Mouse (Mus musculus) heart, embryonic 15.5 days (tissue): Measurements from ENCODE around the gene Zfp341. TPM values are rescaled to one million over a fixed set of nuclear protein-coding genes. Genes with fewer than 3 reads are reported as not detected.
A peak's percentile ranks its signal among the peaks of the same experiment; 100 is the strongest.

Experiments used
- ATAC-seq: fragments of 200-750 bp; cut with Nextera tagmentation; replicated peaks from 2 replicates; pipeline ENCODE4 v1.8.0; 2017; ENCODE audit warnings: low read depth, moderate TSS enrichment; ENCODE audit not compliant: insufficient number of reproducible peaks, insufficient read depth, low FRiP score
- H3K27ac ChIP-seq: fragments of 300-500 bp; sonication (generic); 2 replicates; pipeline ENCODE4 v1.5.1; 2015; ENCODE audit warnings: mild to moderate bottlenecking, inconsistent platforms
- H3K27me3 ChIP-seq: fragments of 300-500 bp; sonication (generic); 2 replicates; pipeline ENCODE4 v1.6.1; 2015; ENCODE audit warnings: inconsistent platforms
- H3K36me3 ChIP-seq: fragments of 300-500 bp; sonication (generic); 2 replicates; pipeline ENCODE4 v1.6.1; 2015; ENCODE audit warnings: mild to moderate bottlenecking, inconsistent platforms
- H3K4me1 ChIP-seq: fragments of 300-500 bp; sonication (generic); replicated peaks from 2 replicates; pipeline ENCODE4 v1.6.1; 2015; ENCODE audit warnings: inconsistent platforms
- H3K4me2 ChIP-seq: fragments of 300-500 bp; sonication (generic); 2 replicates; pipeline ENCODE4 v1.6.1; 2015; ENCODE audit warnings: inconsistent platforms, mild to moderate bottlenecking, moderate library complexity
- H3K4me3 ChIP-seq: fragments of 300-500 bp; sonication (generic); 2 replicates; pipeline ENCODE4 v1.5.1; 2015; ENCODE audit warnings: mild to moderate bottlenecking, inconsistent platforms
- H3K9ac ChIP-seq: fragments of 300-500 bp; sonication (generic); 2 replicates; pipeline ENCODE4 v1.6.1; 2015; ENCODE audit warnings: mild to moderate bottlenecking, inconsistent platforms
- H3K9me3 ChIP-seq: fragments of 300-500 bp; sonication (generic); replicated peaks from 2 replicates; pipeline ENCODE4 v1.6.1; 2016; ENCODE audit warnings: inconsistent platforms
- WGBS: fragments of 180-500 bp; shearing (Covaris S2); methylation state at CpG from one replicate; pipeline ENCODE4 v1.1.7; 2015; ENCODE audit warnings: mixed read lengths; 5-methylcytosine and 5-hydroxymethylcytosine counted together
- polyA plus RNA-seq: library from polyadenylated mRNA; unstranded; fragments of >200 nt; fragmentation: Nextera tagmentation; extraction: Ambion mirVana; gene quantifications from 2 replicates; pipeline ENCODE4 v1.2.1, GENCODE M21; 2015

The Zfp341 gene
- polyA plus RNA-seq, 1 experiment from 2014 or later = 0.53 TPM

GRCm38 (mm10) chr2:154591239-154591638, 21.9 kb upstream of the Zfp341 start:
- Histone ChIP-seq H3K9me3 (no peaks in the 10 kb centered on the region), H3K36me3 (peaks cover 8% of the 10 kb centered on the region; the same call in 1 of the 2 replicates), H3K9ac (no peak overlapping the region), H3K27ac (no peak overlapping the region), H3K4me1 (peaks cover 4% of the 10 kb centered on the region; the same call in 1 of the 2 replicates), H3K27me3 (no peaks in the 10 kb centered on the region), H3K4me2 (no peak overlapping the region), H3K4me3 (no peak overlapping the region)
- ATAC-seq = no peak
- 79% methylated on average over 3 of the region's 3 CpGs for WGBS

DNA sequence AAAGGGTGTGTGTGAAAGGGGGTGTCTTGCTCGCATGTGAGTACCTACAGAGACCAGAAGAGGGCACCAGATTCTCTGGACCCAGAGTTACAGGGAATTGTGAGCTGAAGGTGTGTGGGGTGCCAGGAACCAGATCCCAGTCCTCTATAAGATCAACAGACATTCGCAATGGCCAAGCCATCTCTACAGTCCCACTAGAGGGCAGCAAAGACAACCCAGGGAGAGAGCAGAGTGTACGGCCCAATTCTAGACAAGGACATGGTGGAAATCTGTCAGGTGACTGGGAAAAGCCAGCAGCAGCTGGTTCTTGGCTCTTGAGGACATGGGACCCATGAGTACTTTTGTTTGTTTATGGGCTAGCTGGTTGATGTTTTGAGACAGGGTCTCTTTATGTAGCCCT, 20.1 kb upstream of the Zfp341 start:
- no peak overlapping the region for H3K4me3 ChIP-seq
- H3K9me3 ChIP-seq = no peaks in the 10 kb centered on the region
- H3K27ac ChIP-seq = no peak overlapping the region
- no peaks in the 10 kb centered on the region for H3K27me3 ChIP-seq
- 74% methylated on average over 3 of the region's 3 CpGs for WGBS
- ATAC-seq = no peak; the same call in 1 of the 2 replicates
- H3K36me3 ChIP-seq = peaks cover 8% of the 10 kb centered on the region; the same call in 1 of the 2 replicates
- H3K9ac ChIP-seq = no peak overlapping the region
- H3K4me1 ChIP-seq = peaks cover 4% of the 10 kb centered on the region; the same call in 1 of the 2 replicates
- H3K4me2 ChIP-seq = no peak overlapping the region

- H3K4me1 ChIP-seq = no peaks in the 10 kb centered on the region
- ATAC-seq = no peak
- H3K9ac ChIP-seq = no peak overlapping the region
- H3K36me3 ChIP-seq = peaks cover 8% of the 10 kb centered on the region; the same call in 1 of the 2 replicates
- no peaks in the 10 kb centered on the region for H3K9me3 ChIP-seq
- no peak overlapping the region for H3K4me2 ChIP-seq
- H3K27me3 ChIP-seq = no peaks in the 10 kb centered on the region
- H3K27ac ChIP-seq = no peak overlapping the region
- 70% methylated on average over 5 of the region's 5 CpGs for WGBS
- H3K4me3 ChIP-seq = no peak overlapping the region
Observed at GRCm38 (mm10) chr2:154595775-154596174, 17.3 kb upstream of the Zfp341 start.

GRCm38 (mm10) chr2:154597399-154597798, 15.7 kb upstream of the Zfp341 start:
- 93% methylated on average over 3 of the region's 3 CpGs for WGBS

GRCm38 (mm10) chr2:154600586-154600985, 12.5 kb upstream of the Zfp341 start:
- Histone ChIP-seq H3K4me1 (peaks cover 12% of the 10 kb centered on the region), H3K4me3 (no peak overlapping the region), H3K9me3 (no peaks in the 10 kb centered on the region), H3K27me3 (peaks cover under 1% of the 10 kb centered on the region; the same call in 1 of the 2 replicates), H3K36me3 (no peaks in the 10 kb centered on the region), H3K27ac (no peak overlapping the region), H3K4me2 (no peak overlapping the region), H3K9ac (no peak overlapping the region)
- 71% methylated on average over 6 of the region's 6 CpGs for WGBS
- ATAC-seq = no peak

More at GRCm38 (mm10) chr2:154597399-154597798, 15.7 kb upstream of the Zfp341 start:
- Histone ChIP-seq H3K27ac (no peak overlapping the region), H3K36me3 (peaks cover 8% of the 10 kb centered on the region; the same call in 1 of the 2 replicates), H3K4me3 (no peak overlapping the region), H3K27me3 (no peaks in the 10 kb centered on the region), H3K9me3 (no peaks in the 10 kb centered on the region), H3K4me1 (no peaks in the 10 kb centered on the region), H3K9ac (no peak overlapping the region), H3K4me2 (no peak overlapping the region)
- no peak for ATAC-seq

DNA sequence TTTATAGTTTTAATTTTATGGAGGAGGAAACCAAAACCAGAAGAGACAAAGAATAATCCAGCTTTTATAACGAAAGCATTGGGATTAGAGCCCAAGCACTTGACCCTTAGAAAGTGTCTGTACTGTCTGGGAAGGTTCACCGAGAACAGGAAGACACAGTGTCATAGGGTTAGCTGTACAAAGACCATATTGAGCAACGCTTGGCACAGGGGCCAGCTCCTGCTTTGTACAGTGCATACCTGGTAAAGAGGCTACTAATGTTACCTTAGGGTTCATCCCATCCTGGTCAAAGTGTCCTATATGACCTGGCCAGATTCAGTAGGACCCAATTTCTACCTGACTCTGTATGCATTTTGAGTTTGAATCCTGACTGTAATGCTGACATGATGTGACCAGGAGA, 11.8 kb upstream of the Zfp341 start:
- Histone ChIP-seq H3K9ac (no peak overlapping the region), H3K4me1 (peaks cover 12% of the 10 kb centered on the region), H3K4me2 (no peak overlapping the region), H3K36me3 (no peaks in the 10 kb centered on the region), H3K4me3 (no peak overlapping the region), H3K27me3 (peaks cover 4% of the 10 kb centered on the region; the same call in 1 of the 2 replicates), H3K9me3 (no peaks in the 10 kb centered on the region), H3K27ac (no peak overlapping the region)
- 71% methylated on average over 3 of the region's 3 CpGs for WGBS
- no peak for ATAC-seq

DNA sequence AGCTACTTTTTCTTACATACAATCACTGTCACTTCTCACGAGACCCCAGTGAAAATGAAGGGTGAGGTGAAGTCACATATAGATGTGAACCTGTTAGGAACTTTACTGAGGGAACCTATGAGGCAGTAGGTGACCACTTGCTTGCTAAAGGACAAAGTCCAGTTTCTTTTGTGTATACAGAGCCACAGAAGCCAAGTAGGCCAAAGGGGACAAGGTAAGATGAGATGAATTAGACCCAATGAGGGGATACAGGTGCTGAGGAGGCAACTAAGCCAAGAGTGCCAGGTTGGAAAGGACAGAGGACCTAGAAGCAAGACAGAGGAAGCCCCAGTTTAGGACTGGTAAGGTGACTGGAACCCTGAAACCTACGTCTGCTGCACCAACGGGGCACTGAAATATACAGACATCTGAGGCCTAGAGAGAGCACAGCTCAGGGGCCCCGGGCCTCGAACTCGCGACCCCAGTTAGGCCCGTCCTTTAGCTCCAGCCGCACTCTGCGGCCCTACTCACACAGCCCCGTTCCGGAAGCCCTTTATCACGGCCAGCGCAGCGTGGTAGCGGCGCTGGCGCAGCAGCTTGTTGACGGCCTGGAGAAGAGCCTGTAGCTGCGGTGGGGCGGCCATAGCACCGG, 10.0 kb upstream of the Zfp341 start:
- Histone ChIP-seq H3K9ac (peak overlapping the region; percentile 78), H3K27me3 (peaks cover 4% of the 10 kb centered on the region; the same call in 1 of the 2 replicates), H3K27ac (peak overlapping the region; percentile 73), H3K36me3 (no peaks in the 10 kb centered on the region), H3K4me3 (peak overlapping the region; percentile 69), H3K4me2 (peak overlapping the region; percentile 68), H3K4me1 (peaks cover 12% of the 10 kb centered on the region), H3K9me3 (no peaks in the 10 kb centered on the region)
- WGBS = 13% methylated on average over 22 of the region's 22 CpGs
- ATAC-seq = no peak

DNA sequence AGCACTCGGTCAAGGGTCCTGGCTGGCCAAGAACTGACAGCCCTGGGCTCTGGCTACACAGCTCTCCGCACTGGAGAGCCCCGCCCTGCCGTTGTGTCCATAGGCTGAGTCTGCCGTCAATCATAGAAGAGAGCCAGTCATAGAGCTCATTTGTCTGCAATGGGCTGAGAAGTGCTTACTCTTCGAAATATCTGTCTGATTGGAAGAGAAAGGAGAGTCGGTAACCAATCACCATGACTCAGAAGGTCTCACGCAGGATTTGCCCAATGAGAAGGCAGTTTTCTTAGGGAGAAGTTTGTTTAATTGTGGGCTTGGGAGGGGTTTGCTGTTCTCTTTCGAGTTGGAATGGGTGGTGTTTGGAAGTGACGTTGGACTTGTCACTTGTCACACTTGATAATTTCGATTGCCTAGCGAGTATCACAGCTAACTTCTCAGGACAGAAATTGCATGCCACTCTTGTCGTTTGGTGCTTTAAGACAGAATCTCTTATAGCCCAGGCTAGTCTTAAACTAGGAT, 9.4 kb upstream of the Zfp341 start, which contains the start of gene Pxmp4:
Pxmp4 (minus strand) TSS at position 71 of the 516 bp plus-strand sequence.
- WGBS = under 1% methylated on average over 13 of the region's 13 CpGs
- Histone ChIP-seq H3K27me3 (peaks cover 4% of the 10 kb centered on the region; the same call in 1 of the 2 replicates), H3K9ac (peak within 1 kb of the TSS; percentile 78), H3K4me3 (peak within 1 kb of the TSS; percentile 69), H3K9me3 (no peaks in the 10 kb centered on the region), H3K4me1 (peaks cover 12% of the 10 kb centered on the region), H3K36me3 (no peaks in the 10 kb centered on the region), H3K4me2 (peak within 1 kb of the TSS; percentile 68), H3K27ac (peak within 1 kb of the TSS; percentile 73)
- ATAC-seq = peak; percentile 100

- H3K36me3 ChIP-seq = no peaks in the 10 kb centered on the region
- no peaks in the 10 kb centered on the region for H3K9me3 ChIP-seq
- WGBS = 34% methylated on average over 7 of the region's 7 CpGs
- peak overlapping the region; percentile 57 for H3K27ac ChIP-seq
- H3K4me1 ChIP-seq = peaks cover 12% of the 10 kb centered on the region
- peaks cover 4% of the 10 kb centered on the region; the same call in 1 of the 2 replicates for H3K27me3 ChIP-seq
- peak overlapping the region; percentile 43; the same call in 1 of the 2 replicates for H3K9ac ChIP-seq
- no peak for ATAC-seq
- H3K4me2 ChIP-seq = peak overlapping the region; percentile 68
- peak overlapping the region; percentile 69 for H3K4me3 ChIP-seq
Observed at GRCm38 (mm10) chr2:154604156-154604555, 8.9 kb upstream of the Zfp341 start.

DNA sequence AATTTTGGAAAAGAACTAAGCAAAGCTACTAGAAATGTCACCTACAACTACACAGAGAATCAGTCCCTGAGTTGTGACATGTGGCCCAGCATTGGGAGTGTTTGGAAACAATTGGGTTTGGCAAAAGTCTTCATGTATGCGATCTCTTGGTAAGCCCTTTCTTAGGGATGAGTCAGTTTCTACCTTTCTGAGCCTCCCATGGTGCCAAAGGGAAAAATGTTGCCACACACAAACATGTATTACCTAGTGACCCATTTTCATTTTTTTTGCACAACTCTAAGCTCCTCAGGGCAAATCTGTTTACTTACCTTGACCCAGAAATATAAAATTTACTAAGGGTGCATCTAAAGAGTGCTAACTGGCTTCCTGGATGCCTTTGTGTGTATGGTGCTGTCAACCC, 6.1 kb upstream of the Zfp341 start:
- Histone ChIP-seq H3K4me3 (no peak overlapping the region), H3K36me3 (no peaks in the 10 kb centered on the region), H3K27me3 (peaks cover 4% of the 10 kb centered on the region; the same call in 1 of the 2 replicates), H3K9ac (no peak overlapping the region), H3K4me1 (peaks cover 12% of the 10 kb centered on the region), H3K4me2 (no peak overlapping the region), H3K27ac (no peak overlapping the region), H3K9me3 (no peaks in the 10 kb centered on the region)
- 62% methylated on average over 1 of the region's 1 CpGs for WGBS
- no peak for ATAC-seq

DNA sequence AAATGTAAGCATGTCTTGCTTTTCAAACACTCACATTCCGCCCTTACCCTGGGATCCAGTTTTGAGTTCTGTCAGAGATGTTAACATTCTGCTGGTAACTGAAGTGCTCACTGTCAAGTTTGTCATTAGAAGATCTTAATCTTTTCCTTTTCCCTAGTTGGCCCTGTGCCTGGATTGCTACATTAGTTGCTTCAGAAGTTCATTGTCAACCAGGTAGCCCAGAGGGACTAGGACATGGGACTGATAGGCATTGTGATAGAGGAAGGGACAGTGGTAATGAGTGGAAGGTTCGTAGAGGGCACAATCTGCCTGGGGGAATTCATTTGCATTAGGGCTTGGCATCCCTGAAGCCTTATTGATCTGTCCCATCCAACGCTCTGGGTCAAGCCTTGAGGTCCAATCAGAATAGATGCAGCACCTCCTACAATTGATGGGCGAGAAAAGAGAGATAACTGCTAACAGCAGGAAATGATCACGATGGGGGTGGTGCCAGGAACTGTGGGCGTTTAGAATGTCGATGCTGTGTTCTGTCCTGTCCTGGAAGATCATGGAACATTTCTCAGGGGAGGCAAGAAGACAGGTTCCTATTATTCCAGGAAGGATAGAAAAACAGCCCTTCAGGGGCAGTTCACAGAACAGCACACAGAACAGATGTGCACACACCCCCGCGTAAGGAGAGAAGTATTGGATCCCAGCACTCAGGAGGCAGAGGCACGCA, 3.9 kb upstream of the Zfp341 start:
- H3K4me2 ChIP-seq = no peak overlapping the region

More for the DNA sequence above, 3.9 kb upstream of the Zfp341 start:
- Histone ChIP-seq H3K4me3 (no peak overlapping the region), H3K36me3 (no peaks in the 10 kb centered on the region), H3K27me3 (peaks cover 4% of the 10 kb centered on the region; the same call in 1 of the 2 replicates), H3K9ac (no peak overlapping the region), H3K27ac (no peak overlapping the region), H3K4me1 (peaks cover 8% of the 10 kb centered on the region), H3K9me3 (no peaks in the 10 kb centered on the region)
- no peak for ATAC-seq
- 57% methylated on average over 10 of the region's 10 CpGs for WGBS
